Mouse (Mus musculus) heart, embryonic 16.5 days (tissue): ENCODE measurements around the gene Map4. TPM values are rescaled to one million over a fixed set of nuclear protein-coding genes. Genes with fewer than 3 reads are reported as not detected.
"Not testable (repeated sequence)": the region's sequence is repeated elsewhere in the genome, so short reads cannot be mapped to it uniquely, and the experiment has no call there.

Experiments
- ATAC-seq: fragments of 200-750 bp; cut with Nextera tagmentation; replicated peaks from 2 replicates; pipeline ENCODE4 v1.8.0; 2017; ENCODE audit warnings: moderate number of reproducible peaks; ENCODE audit not compliant: insufficient read depth, low FRiP score; ENCODE audit errors: extremely low read depth
- H3K27ac ChIP-seq: fragments of 300-500 bp; sonication (generic); 2 replicates; pipeline ENCODE4 v1.5.1; 2014; ENCODE audit warnings: mild to moderate bottlenecking, low read length, control low read depth, moderate library complexity
- H3K27me3 ChIP-seq: fragments of 300-500 bp; sonication (generic); 2 replicates; pipeline ENCODE4 v1.6.1; 2014; ENCODE audit warnings: low read length, mixed read lengths; ENCODE audit not compliant: control insufficient read depth, insufficient read depth
- H3K36me3 ChIP-seq: fragments of 300-500 bp; sonication (generic); 2 replicates; pipeline ENCODE4 v1.6.1; 2014; ENCODE audit not compliant: control insufficient read depth, insufficient read depth
- H3K4me1 ChIP-seq: fragments of 300-500 bp; sonication (generic); 2 replicates; pipeline ENCODE4 v1.6.1; 2014; ENCODE audit warnings: low read length, mixed read lengths; ENCODE audit not compliant: control insufficient read depth, insufficient read depth
- H3K4me2 ChIP-seq: fragments of 300-500 bp; sonication (generic); 2 replicates; pipeline ENCODE4 v1.6.1; 2014; ENCODE audit warnings: low read depth, mild to moderate bottlenecking, control low read depth, low read length
- H3K4me3 ChIP-seq: fragments of 300-500 bp; sonication (generic); 2 replicates; pipeline ENCODE4 v1.5.1; 2014; ENCODE audit warnings: mild to moderate bottlenecking, control low read depth, low read length
- H3K9ac ChIP-seq: fragments of 300-500 bp; sonication (generic); 2 replicates; pipeline ENCODE4 v1.6.1; 2014; ENCODE audit warnings: low read length, control low read depth
- H3K9me3 ChIP-seq: fragments of 300-500 bp; sonication (generic); replicated peaks from 2 replicates; pipeline ENCODE4 v1.6.1; 2016; ENCODE audit warnings: low read length; ENCODE audit not compliant: control insufficient read depth
- WGBS: fragments of 180-500 bp; shearing (Covaris S2); extraction: QIAGEN DNeasy Blood & Tissue Kit; methylation state at CpG from one replicate; pipeline ENCODE4 v1.1.7; 2014; 5-methylcytosine and 5-hydroxymethylcytosine counted together
- polyA plus RNA-seq: library from polyadenylated mRNA; unstranded; fragments of >200 nt; fragmentation: Nextera tagmentation; extraction: Ambion mirVana; gene quantifications from 2 replicates; pipeline ENCODE4 v1.2.1, GENCODE M21; 2015

Map4 gene
- polyA plus RNA-seq, 1 experiment from 2014 or later = 88.0 TPM

GRCm38 (mm10) chr9:110071843-110072242 is 140.6 kb downstream of the Map4 start:
- H3K4me3 ChIP-seq = no peak overlapping the region
- H3K4me2 ChIP-seq = no peak overlapping the region
- no peak overlapping the region for H3K27ac ChIP-seq
- no peak for ATAC-seq
- no peaks in the 10 kb centered on the region for H3K9me3 ChIP-seq
- no peaks in the 10 kb centered on the region for H3K27me3 ChIP-seq
- no peak overlapping the region for H3K9ac ChIP-seq
- H3K36me3 ChIP-seq = peaks cover 59% of the 10 kb centered on the region
- 4% methylated on average over 1 of the region's 1 CpGs for WGBS
- H3K4me1 ChIP-seq = peaks cover 16% of the 10 kb centered on the region

- not testable (repeated sequence) for H3K9ac ChIP-seq, H3K4me3 ChIP-seq, H3K27ac ChIP-seq, ATAC-seq, H3K4me2 ChIP-seq, H3K27me3 ChIP-seq, H3K9me3 ChIP-seq
- WGBS = 92% methylated on average over 4 of the region's 7 CpGs
- Histone ChIP-seq H3K4me1 (peaks cover 12% of the 10 kb centered on the region), H3K36me3 (peaks cover 44% of the 10 kb centered on the region)
These were observed 145.2 kb downstream of the Map4 start for GRCm38 (mm10) chr9:110076468-110076867.

GRCm38 (mm10) chr9:110081066-110081465 is 149.8 kb downstream of the Map4 start:
- 0 out of 2 replicates have a peak overlapping the region, but pooled peaks have one; percentile 7 for H3K4me2 ChIP-seq
- H3K36me3 ChIP-seq = peaks cover 50% of the 10 kb centered on the region
- no peak; the same call in 1 of the 2 replicates for ATAC-seq
- H3K9me3 ChIP-seq = no peaks in the 10 kb centered on the region
- H3K9ac ChIP-seq = no peak overlapping the region
- peaks cover 45% of the 10 kb centered on the region for H3K4me1 ChIP-seq
- no peak overlapping the region for H3K4me3 ChIP-seq
- H3K27ac ChIP-seq = peak overlapping the region; percentile 77
- H3K27me3 ChIP-seq = no peaks in the 10 kb centered on the region
- 60% methylated on average over 3 of the region's 3 CpGs for WGBS

DNA sequence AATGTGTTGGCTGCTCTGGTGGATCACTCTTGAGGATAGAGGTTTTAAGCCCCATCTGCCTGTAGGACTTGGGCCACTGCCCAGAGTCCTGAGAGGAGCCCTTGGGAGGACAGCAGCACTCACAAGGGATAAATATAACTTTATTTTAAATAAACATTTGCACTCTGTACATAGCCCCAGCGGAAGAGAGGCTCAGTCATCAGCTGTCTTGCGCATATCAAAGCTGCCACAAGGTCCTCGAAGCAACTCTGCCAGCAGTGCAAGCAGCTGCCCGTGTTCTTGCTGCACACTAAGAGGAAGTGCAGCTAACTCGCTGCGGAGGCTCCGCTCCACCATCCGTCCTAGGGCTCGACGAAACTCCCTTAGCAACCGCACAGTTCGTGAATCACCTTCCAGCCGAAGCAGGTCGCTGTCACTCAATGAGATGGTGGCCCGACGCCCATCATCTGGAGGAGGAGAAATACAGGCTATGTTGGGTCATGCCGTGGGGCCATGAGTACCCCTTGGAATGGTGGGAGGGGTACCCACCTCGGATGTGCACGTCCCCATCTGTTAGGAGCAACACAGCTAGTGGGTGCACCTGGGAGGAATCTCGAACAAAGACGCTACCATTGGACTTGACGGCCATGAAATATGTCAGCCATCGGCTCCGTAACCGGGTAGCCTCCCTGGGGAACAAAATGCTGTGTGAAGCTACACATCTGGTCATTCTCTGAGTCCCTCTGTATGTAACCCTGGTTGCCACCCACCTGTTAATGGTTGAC is 153.1 kb downstream of the Map4 start:
- Histone ChIP-seq H3K4me3 (no peak overlapping the region), H3K36me3 (peaks cover 61% of the 10 kb centered on the region), H3K9me3 (no peaks in the 10 kb centered on the region), H3K4me2 (peak overlapping the region; percentile 28; the same call in 1 of the 2 replicates), H3K27me3 (no peaks in the 10 kb centered on the region), H3K9ac (no peak overlapping the region), H3K4me1 (peaks cover 45% of the 10 kb centered on the region), H3K27ac (peak overlapping the region; percentile 86)
- ATAC-seq = peak; percentile 70
- 69% methylated on average over 25 of the region's 25 CpGs for WGBS

GRCm38 (mm10) chr9:110085693-110086092 is 154.4 kb downstream of the Map4 start:
- Histone ChIP-seq H3K9me3 (no peaks in the 10 kb centered on the region), H3K4me3 (no peak overlapping the region), H3K9ac (no peak overlapping the region), H3K4me2 (no peak overlapping the region), H3K4me1 (peaks cover 41% of the 10 kb centered on the region), H3K36me3 (peaks cover 73% of the 10 kb centered on the region), H3K27me3 (no peaks in the 10 kb centered on the region), H3K27ac (no peak overlapping the region)
- ATAC-seq = no peak
- 93% methylated on average over 8 of the region's 8 CpGs for WGBS

- ATAC-seq = no peak
- Histone ChIP-seq H3K9me3 (no peaks in the 10 kb centered on the region), H3K36me3 (peaks cover 74% of the 10 kb centered on the region), H3K27me3 (no peaks in the 10 kb centered on the region), H3K4me2 (no peak overlapping the region), H3K4me3 (no peak overlapping the region), H3K9ac (no peak overlapping the region), H3K4me1 (no peaks in the 10 kb centered on the region), H3K27ac (no peak overlapping the region)
- 75% methylated on average over 4 of the region's 4 CpGs for WGBS
These were observed 162.0 kb downstream of the Map4 start for GRCm38 (mm10) chr9:110093303-110093702.

DNA sequence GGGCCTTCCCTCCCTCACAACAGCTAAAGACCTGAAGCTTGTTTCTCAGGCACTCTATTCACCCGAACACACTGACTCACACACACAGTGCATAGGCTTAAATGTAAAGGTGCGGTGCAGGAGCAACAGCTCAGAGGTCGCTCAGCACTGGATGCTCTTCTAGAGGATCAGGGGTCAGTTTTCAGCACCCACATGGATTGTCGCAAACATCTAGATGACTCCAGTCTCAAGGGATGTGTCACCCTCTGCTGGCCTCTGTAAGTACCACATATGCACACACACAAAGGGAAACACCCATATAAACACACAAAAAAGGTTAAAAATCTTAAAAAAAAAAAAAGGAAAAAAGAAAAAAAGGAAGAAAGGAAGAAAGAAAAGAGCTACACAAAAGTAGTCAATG is 163.5 kb downstream of the Map4 start:
- H3K36me3 ChIP-seq = peaks cover 63% of the 10 kb centered on the region

DNA sequence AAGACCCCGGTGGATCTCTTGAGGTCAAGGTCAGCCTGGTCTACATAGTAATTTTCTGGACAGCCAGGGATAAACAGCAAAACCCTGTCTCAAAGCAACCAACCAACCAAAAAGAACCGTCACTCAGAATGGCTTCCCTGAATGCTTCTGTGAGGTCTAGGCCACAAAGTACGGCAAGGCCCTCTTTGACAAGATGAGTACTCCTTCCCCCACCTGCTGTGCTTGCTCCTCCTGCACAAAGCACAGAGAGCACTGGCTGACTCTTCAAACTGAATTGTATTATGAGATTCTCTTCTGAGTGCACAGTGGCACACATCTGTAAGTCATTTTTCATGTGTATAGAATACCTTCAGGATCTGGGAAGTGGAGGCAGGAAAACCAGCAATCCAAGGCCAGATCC is 166.5 kb downstream of the Map4 start:
- Histone ChIP-seq H3K36me3 (peaks cover 39% of the 10 kb centered on the region), H3K27ac (no peak overlapping the region), H3K9ac (no peak overlapping the region), H3K9me3 (no peaks in the 10 kb centered on the region), H3K4me3 (no peak overlapping the region), H3K27me3 (no peaks in the 10 kb centered on the region), H3K4me2 (no peak overlapping the region), H3K4me1 (peaks cover 8% of the 10 kb centered on the region)
- no peak for ATAC-seq
- 91% methylated on average over 3 of the region's 3 CpGs for WGBS

More for the DNA sequence above, 163.5 kb downstream of the Map4 start:
- no peaks in the 10 kb centered on the region for H3K9me3 ChIP-seq
- no peaks in the 10 kb centered on the region; the same call in 1 of the 2 replicates for H3K4me1 ChIP-seq
- 94% methylated on average over 4 of the region's 4 CpGs for WGBS
- H3K27ac ChIP-seq = no peak overlapping the region
- no peak overlapping the region for H3K4me2 ChIP-seq
- no peaks in the 10 kb centered on the region for H3K27me3 ChIP-seq
- H3K9ac ChIP-seq = no peak overlapping the region
- H3K4me3 ChIP-seq = no peak overlapping the region
- ATAC-seq = no peak
